Mouse (Mus musculus): ENCODE results near the gene Epb41l3.

Epb41l3 gene

DNA sequence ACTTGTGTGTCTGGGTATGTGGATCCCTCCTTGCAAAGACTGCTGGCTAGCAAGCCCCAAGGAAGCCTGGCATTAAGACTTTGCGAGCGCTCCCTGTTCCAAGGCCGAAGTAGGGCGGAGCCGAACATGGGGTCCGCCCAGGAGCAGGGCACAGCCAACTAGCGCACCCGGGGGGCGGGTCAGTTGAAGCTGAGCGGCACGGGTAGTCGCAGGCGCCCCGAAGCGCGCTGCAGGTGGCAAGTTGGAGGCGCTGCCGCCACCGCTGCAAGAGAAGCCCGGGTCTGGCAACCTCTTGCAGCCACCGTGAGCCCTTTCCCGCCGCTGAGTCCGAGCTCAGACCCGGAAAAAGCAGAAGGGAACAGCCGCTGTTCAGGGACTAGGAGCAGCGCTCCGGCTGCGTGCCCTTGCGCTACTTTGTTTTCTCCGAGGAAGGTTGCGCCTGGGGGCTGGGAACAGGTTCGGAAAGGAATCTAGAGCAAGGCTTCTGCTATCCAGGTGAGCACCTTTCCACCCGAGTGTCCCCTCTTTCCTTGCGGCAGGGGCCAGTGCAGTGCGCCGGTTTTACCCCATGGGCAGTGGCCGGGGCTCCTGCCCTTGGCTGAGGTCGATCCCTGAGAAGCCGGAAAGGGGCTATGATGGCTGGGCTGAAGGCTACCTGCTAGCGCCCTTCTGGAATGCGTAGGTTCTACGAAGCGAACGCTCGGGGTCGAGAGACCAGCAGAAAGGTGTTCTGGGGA is at the start of gene Epb41l3:
Gene Epb41l3 (plus strand): TSS at position 183 of the 737 bp plus-strand sequence.
- no peak for DNase-seq (ENCODE audit: low spot score in 2 of 2)

GRCm38 (mm10) chr17:69038760-69039675 is 36.5 kb upstream of the Epb41l3 start:
- DNase-seq (ENCODE audit: low spot score in 2 of 2) = no peak

GRCm38 (mm10) chr17:69041516-69041915 is 34.0 kb upstream of the Epb41l3 start:
- DNase-seq (ENCODE audit: low spot score in 2 of 2) = no peak

DNA sequence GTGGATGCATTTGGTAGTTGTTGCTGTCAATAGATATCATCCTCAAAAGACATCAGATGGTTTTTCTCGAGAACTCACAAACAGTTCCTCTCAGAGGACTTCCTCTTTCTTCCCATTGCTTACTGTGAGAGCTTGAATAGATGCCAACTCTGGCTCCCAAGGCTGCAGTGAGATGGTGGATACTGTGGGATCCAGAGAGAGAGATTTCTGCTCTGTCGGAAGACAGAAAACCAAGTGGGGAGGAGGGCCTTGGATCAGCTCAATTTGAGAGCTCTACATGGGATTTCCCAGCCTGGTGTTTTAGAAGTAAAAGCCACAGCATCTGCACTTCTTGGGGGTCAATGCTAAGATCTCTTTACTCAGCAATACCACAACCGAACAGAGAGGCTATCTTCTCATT is 26.7 kb upstream of the Epb41l3 start:
- no peak for DNase-seq (ENCODE audit: low spot score in 2 of 2)

- no peak for DNase-seq (ENCODE audit: low spot score in 2 of 2)
Measured at GRCm38 (mm10) chr17:69054029-69054428, 21.5 kb upstream of the Epb41l3 start.

DNA sequence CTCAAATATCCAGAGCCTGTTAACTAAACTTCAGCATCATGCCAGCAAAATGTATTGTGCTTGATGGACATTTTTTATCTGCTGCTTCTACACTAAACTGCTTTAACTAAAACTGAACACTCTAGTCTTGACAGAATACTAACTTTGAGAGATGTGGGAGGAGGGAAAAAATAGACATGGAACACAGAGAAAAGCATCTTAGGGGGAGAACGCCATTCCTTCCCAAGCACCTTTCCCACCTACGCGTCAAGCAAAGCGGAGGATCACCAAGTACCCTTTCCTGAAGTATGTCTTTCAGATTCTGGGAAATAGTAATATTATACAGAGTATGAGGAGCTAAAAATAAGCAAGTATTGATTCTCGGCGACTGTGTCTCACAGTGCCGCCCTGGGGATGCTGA is 15.7 kb upstream of the Epb41l3 start:
- no peak for DNase-seq (ENCODE audit: low spot score in 2 of 2)

- no peak for DNase-seq (ENCODE audit: low spot score in 2 of 2)
Measured at GRCm38 (mm10) chr17:69060388-69060787, 15.1 kb upstream of the Epb41l3 start.

DNA sequence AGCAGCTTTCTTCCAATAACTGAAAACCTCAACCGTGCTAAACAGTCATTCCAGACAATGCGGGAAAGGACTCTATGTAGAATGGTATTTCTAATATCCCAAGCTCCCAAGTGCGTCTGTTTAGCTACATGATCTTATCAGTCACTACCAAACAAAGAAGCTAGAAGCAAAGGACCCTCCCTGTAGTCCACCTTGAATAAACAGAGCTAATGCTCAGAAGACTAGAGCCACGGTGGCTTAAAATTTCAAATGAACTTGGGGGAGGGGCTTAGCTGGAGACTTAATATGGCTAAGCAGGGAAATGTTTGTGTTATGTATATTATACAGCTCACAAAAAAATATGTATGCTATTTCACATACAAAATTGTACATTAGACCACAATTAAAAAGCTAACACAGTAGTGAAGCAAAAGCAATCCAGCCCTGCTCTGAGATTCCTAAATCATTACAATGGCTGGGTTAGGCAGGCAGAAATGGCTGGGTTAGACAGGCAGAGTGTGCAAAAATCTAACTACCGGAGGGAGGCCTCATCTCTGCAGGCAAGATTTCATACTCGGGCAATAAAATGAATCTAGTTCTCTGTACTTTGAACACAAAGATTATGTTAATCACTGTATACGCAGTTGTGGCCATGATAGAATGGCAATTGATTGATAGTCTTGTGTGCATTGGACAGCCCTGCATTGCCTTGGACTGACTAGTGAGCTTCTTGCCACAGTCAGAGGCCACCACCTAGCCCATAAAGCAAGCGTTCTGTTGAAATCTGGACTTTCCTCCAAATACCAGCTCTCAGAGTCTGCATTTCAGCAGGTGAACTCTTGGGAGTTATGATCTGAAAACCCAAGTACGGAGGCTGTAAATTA is 13.4 kb upstream of the Epb41l3 start:
- DNase-seq (ENCODE audit: low spot score in 2 of 2) = no peak

DNA sequence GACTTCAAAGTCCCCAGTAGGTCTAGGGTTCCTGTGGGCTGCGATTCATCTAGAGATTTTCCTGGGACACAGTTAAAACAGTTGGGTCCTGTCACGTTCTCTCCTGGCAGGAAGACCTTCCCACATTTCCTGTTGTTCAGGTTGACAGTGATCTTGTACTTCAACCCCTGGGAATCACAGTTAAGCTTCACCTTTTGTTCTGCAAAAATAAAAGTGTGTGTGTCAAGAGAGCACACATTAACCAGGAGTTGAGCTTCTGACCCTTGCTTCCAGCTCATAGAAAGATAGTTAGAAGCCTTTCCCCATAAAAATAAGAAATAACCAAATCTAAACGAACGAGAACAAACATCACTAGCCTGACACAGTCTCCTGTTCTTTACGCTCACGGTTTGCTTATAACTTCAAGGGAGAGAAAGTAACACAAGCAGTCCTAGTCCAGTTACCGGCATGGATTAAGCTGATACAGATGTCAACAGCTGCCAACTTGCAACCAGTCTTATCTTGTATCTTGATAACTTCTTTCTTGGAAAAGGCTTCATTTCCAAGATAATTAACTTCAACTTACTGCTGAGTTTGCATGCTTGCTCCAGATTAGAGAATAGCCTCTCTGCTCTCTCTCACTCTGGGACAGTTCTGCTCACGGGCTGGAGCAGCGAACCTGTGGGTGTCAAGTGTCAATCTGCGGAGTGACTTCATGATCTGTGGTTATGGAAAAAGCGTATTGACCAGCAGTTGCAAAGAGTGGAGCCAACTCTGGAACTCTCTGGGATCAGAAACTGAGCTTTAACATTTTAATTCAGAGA is 7.3 kb upstream of the Epb41l3 start:
- DNase-seq (ENCODE audit: low spot score in 2 of 2) = no peak

GRCm38 (mm10) chr17:69074095-69074494 is 1.4 kb upstream of the Epb41l3 start:
- no peak for DNase-seq (ENCODE audit: low spot score in 2 of 2)

DNA sequence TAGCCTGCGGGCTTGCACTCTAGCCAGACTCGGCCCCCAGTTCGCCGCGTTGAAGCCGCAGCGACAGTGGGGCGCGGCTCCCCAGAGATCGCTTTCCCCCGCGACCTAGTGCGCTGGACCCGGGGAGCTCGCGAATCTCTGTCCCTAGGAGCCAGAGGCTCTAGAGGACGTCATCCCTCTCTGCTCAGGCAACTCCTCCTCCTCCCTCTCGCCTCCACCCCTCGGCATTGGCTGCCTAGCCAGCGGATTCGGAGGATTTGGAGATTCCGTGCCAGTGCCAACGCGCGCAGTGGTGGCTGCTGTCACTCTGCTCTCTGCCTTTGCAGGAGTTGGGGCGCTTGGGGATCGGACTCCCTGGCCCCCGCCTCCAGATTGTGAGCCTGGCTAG is 749 bp downstream of the Epb41l3 start:
- DNase-seq (ENCODE audit: low spot score in 2 of 2) = no peak

DNA sequence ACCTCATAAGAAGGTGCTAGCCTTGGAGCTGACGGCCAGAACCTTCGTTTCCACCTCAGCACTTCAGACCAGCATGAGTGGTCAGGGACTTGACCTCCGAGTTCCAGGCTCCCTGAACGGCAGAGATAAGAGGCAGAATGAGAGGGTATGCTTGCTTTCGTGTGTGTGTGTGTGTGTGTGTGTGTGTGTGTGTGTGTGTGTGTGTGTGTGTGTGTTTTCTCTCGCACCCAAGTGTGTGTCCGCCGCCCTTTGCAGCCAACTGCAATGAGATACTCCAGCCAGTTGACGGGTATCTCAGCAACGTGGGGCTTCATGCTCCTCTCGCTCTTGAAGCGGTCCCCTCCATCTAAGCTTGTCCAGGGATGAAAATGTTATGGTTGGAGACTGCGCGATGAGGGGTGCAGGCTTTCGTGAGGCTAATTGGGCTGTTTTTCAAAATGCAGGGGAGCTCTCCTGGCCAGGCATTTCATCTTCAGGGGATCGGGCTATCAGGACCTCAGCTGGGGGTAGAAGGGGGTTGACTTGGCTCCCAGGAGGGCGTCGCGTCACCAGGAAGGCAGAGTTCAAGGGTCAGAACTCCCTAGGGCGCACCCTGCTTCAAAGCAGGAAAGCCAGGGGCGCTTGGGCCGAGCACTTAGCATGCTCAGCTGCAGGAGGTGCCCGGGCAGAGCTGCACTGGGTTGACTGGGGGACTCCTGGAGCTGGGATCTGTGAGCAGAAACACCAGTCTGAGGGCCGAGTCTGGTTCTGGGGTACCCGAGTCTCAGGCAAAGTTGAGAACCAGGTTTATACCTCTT is 1.5 kb downstream of the Epb41l3 start:
- no peak for DNase-seq (ENCODE audit: low spot score in 2 of 2)

- no peak for DNase-seq (ENCODE audit: low spot score in 2 of 2)
Measured at GRCm38 (mm10) chr17:69077544-69077920, 2.0 kb downstream of the Epb41l3 start.

- DNase-seq (ENCODE audit: low spot score in 2 of 2) = no peak
Measured at GRCm38 (mm10) chr17:69082316-69082715, 6.8 kb downstream of the Epb41l3 start.

- no peak for DNase-seq (ENCODE audit: low spot score in 2 of 2)
Measured at GRCm38 (mm10) chr17:69091618-69092017, 16.1 kb downstream of the Epb41l3 start.

DNA sequence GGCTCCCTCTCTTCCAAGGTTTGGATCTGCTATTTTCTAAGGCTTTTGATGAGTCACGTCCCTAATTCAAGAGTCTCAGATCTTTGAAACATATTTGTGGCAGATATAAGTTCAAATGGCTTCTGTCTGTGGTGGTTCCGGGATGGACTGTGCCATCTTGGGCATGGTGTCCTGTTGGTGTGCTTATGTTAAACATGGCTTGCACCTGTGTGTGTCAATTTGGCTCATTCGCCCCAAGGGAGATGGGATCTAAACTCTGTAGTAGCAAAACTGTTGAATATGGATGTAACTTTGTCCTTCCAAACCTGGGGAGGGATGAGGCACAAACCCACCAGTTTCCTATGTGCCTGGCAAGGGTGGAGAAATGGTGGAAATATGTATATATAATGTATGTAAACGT is 21.6 kb downstream of the Epb41l3 start:
- no peak for DNase-seq (ENCODE audit: low spot score in 2 of 2)

DNA sequence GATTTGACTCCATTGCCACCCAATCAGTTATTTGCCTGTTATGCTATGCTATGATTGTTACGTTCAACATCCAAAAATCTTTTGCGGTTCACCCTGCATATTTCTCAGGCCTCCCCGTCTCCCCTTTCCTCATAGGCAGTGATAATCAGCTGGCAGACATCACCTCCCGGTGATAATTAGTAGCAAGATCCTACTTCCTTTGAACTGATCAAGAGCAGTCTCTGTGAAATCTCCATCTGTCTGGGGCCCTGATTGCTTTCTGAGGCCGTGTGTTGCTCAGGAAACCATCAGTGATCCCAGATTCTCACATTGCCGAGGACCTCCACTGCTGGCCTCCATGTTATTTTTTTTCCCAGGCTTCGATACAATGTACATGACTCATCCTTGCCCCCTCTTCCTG is 22.5 kb downstream of the Epb41l3 start:
- DNase-seq (ENCODE audit: low spot score in 2 of 2) = no peak

GRCm38 (mm10) chr17:69103326-69103725 is 27.8 kb downstream of the Epb41l3 start:
- DNase-seq (ENCODE audit: low spot score in 2 of 2) = no peak

GRCm38 (mm10) chr17:69105035-69105798 is 29.7 kb downstream of the Epb41l3 start:
- no peak for DNase-seq (ENCODE audit: low spot score in 2 of 2)

All from spleen, postnatal 36 days (tissue).